Mouse (Mus musculus) gastrocnemius, postnatal 10 days (tissue): Measurements from ENCODE around the gene Cnot6. TPM values are rescaled to one million over a fixed set of nuclear protein-coding genes. Genes with fewer than 3 reads are reported as not detected.

Experiments
- DNase-seq: peaks from one replicate; pipeline ENCODE4 v3.0.0; 2021; ENCODE audit warnings: mixed read lengths
- total RNA-seq, 2 experiments: library from RNA; stranded (reverse); gene quantifications; 2 replicates each; pipeline ENCODE4 v1.2.3; 2021

Gene Cnot6
- total RNA-seq, 2 experiments from 2014 or later: 31.8 to 38.6 TPM

DNA sequence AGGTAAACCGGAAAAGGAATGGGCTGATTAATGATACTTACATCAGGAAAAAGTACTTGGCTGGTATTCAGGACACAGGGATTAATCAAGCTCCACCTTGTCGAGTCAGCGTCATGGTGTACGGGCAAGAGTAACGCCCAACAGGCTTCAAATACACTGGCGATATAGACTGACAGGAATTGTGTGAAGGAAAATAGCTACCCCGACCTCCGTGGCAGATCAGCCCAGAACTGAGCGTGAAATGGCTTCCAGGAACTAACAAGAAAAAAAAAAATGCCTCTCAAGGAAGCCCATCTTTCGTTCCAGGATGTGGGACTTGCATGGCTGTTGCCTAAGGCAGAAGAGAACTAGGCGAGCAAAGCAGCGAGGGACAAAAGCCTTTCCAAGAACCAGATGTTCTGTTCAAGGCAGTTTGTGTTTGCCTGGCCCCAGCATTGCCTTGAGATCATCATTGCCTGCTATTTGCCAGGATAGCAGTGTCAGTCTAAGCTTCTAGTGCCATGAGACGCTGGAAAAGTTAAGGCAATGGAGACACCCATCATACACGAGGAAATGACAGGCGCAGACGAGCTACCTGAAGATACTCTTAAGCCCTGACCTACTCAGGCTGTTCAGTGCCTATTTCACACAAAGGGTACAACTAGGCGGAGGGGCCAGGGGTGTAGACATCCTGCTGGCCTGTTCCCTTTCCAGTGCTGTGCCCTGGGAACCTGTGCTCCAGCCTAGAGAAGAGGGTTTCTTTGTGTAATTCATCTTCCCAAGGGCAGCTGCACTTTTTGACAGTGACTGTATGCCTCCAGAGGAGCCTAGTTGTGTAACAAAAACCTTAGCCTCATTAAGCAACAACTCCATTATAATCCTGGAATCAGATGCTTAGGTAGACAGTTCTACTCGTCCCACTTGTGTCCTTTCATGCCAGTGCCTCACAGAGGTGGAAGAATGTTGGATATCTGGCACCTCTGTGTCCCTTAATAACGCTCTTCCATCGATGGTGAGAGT lies 1.1 kb upstream of the Cnot6 start:
- no peak for DNase-seq

DNA sequence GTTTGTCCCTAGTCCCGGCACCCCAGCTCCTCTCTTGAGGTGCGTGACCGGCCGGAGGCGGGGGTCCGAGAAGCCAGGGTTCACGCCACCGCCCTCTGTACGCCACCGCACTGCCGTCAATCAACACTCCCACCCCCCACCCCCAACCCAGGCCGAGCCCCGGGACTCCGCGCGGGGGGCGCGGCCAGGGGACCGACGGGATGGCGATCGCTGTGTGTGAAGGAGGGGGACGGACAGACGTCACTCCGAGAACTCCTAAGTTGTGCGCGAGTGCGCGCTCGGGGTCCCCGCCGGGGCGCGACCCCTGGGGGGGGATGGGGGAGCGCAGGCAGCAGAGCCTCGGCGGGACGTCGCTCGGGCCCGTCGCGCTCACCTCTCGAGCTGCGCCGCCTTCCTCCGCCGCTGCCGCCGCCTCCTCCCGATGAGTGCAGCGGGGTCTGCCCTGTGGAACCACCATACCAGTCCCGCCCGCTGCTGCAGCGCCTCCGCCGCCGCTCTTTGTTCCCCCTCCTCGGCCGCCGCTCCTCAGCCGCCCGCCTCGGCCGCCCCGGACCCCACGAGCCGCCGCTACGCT lies 455 bp downstream of the Cnot6 start:
- peak; percentile 49 for DNase-seq

DNA sequence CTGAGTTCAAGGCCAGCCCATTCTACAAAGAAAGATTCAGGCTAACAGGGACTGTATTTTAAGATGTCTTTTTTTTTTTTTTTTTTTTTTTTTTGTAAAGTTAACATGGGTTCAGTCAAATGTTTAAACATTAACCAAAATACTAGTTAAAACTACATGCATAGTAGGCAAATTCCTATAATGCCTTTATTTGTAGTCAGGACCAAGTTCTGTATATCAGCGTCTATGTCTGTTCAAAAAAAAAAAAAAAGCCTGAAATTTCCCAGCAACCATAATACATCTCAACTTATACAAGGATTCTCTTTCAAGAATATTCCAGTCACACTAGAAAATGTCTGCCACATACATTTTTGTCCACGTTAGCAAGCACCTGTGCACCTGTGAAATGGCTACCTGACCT lies 1.9 kb downstream of the Cnot6 start:
- no peak for DNase-seq

DNA sequence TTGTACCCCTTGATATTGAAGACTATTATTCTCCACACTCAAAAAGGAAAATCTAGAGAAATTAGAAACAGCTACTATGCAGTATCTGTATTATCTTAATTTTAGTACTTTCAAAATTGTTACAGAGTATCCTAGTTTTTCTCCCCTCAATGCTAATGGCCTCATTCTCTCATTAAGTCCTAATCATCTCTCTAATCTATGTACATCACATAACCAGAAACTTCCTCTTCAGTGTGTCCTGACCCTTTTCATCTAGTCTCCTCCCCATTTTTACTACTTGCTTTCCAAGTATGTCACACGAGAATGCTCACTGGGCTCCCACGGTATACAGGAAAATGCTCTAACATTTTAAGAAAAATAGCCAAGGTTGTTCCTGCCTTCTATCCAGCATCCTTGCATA lies 4.7 kb downstream of the Cnot6 start:
- DNase-seq: no peak

DNA sequence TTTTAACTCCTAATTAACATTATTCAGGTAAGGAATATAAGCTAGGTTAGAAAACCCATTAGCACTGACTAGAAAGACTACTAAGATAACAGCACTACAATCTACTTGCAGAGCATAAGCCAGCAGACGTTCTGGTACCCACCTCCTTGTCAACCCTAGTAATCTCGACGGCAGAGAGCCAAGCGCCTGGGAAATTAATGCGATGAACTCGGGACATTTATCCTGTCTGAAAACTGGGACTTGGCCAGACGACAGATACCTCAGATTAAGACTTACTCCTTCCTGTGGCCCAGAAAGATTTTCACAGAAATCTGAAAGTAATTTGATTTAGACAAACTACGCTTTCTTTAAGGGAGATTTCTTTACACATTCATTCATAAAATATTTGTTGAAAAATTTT lies 7.7 kb downstream of the Cnot6 start:
- DNase-seq: no peak

DNA sequence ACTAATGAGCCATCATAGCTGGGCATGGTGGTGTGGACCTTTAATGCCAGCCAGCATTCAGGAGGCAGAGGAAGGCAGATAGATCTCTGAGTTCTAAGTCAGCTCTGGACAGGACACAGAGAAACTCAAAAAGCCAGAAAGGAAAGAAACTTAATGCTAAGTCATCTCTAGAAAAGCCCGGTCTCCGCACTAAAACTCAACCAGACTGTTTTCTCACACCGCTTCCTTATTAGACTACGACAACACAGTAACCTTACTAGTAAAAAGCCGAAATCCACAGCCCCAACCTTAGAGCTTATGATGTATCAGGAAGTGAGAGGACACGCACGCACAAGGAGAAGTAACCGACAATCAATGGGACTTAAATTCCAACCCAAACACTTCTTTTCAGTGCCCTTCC lies 10.5 kb downstream of the Cnot6 start:
- DNase-seq: no peak

DNA sequence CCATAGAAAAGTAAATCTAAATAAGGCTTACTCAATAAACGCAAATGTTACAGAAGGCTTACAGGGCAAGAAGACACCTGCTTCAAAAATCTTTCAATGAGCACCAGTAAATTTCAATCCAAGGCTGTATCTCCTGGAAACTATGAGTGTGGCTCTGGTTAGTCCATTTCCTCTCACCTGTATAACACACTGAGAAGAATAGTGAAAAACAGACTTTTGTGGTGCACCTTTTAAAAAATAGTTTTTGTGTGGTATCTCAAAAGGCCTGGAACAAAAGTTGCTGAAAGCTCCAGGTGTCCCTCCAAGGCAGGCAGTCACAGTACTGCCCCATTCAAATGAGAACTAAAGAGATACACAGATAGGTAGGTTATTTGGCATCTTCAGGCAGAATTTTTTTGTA lies 13.4 kb downstream of the Cnot6 start:
- no peak for DNase-seq

DNA sequence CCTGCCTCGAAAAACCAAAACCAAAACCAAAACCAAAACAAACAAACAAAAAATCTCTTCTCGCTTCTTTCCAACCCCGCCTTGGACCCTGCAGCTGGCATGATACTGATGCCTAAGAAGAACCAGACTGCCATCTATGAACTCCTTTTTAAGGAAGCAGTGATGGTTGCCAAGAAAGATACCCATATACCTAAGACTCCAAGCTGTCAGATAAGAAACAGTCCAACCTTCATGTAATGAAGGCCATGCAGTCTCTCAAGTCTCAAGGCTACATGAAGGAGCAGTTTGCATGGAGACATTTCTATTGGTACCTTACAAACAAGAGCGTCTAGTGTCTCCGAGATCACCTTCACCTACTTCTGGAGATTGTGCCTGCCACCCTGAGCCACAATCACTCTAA lies 14.7 kb downstream of the Cnot6 start:
- no peak for DNase-seq

DNA sequence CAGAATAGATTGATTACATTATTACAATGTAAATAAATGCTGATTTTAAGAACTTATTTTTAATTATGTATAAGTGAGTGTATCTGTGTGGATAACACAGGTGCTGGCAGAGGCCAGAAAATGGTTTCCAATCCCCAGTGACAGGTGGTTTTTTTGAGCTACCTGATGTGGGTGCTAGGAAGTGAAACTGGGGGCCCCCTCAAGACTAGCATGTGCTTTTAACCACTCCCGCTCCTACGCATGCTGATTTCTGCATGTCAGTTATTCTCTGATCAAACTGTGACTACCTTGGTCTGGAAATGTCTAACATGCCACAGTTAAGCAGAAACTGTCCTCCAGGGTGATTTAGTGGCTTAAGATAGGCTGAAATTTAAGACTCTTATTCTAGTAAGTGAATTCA lies 16.1 kb downstream of the Cnot6 start:
- DNase-seq: no peak

DNA sequence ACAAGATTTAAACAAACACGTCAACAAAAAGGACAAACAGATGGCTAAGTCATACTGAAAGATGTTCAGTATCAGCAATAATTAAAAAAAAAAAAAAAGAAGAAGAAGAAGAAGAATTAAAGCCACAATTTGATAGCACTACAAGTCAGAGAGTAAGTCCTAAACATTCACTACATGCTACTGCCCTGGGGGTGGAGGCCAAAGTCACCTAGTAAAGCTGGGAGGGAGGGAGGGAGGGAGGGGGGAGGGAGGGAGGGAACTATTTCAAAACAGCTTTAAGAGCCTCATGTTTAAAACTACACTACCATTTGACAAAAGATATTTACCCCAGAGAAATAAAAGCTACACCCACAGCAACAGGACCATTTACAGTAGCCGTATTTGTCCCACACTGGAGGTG lies 16.8 kb downstream of the Cnot6 start:
- DNase-seq: no peak

DNA sequence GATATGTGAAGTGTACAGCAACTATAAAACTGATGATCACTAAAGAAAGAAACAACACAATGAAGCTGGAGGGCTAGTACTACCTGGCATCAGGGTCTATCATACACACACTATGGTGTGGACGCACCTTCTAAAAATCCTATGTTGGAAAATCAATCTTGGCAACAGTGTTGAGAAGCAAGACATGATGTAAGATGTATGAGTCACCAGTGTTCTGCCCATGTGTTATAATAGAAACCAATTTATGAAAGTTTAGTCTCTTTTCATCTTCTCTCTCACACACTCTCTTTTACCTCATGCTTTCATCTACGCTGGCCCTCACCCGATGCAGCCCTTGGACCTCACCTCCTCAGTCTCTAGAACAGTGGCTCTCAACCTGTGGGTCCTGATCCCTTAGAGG lies 17.5 kb downstream of the Cnot6 start:
- no peak for DNase-seq

DNA sequence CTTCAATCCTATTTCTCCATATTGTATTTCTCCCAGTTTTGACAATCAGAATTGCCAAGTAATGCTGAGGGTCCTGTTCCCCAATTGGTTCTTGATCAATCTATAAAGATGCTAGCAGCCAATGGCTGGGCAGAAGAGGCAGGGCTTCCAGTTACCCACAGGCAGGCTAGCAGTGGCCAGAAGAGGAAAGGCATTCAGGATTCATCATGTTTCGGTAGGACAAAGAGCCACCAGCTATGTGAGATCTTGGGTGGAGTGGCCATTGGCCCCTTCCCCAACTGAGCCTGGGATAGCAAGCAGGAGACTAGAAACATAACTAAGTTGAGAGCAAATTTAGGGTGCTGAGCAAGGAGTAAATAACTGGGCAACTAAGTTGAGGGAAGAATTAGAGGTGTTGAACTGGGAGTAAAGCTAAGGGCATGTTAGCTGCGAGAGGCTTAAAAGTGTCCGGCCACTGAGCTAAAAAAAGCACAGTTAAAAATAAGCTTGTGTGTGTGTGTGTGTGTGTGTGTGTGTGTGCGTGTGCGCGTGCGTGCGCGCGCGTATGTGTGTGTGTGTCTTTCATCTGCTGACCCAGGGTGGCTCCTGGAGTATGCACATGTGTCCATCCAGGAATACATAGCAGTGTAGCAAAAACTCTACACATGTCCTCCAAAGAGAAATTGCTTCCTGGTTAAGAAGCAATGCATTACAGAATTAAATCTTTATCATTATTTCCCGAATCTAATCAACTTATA lies 28.1 kb downstream of the Cnot6 start:
- no peak for DNase-seq

DNA sequence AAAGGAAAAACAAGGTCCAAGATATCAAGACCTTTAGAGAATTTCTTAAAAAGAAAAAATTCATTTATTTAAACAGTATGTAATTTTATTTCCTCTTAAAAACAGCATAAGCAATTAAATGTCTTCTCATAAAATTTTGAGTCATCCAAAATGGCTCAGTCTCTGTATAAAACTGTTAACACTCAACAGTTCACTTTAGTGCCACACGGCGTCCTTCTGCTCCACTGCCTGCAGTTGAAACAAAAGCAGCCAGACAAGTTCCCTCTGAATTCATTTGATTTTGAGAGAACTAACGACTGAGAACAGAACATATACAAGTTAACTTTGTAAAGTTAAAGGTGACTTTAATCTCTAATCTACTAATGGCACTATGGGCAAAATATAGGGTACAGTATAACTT lies 39.1 kb downstream of the Cnot6 start:
- DNase-seq: no peak

DNA sequence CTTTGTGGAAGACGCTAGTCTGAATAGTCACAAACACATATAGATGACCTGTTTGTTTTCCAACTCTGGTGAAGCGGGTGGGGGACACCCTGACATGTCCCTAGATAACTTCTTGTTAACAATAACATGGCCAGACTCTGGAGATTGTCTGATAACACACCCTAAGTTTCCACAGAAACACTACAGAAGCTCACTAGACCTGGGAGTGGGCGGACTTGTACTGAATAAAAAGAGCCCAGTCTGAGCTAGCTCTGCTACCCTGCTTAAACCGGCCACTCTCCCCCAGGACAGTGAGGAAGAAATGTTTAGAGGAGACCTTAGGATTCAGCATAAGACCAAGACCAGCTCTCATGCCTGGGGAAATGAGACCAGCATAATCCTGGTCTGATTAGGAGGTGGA lies 47.1 kb downstream of the Cnot6 start:
- DNase-seq: no peak

DNA sequence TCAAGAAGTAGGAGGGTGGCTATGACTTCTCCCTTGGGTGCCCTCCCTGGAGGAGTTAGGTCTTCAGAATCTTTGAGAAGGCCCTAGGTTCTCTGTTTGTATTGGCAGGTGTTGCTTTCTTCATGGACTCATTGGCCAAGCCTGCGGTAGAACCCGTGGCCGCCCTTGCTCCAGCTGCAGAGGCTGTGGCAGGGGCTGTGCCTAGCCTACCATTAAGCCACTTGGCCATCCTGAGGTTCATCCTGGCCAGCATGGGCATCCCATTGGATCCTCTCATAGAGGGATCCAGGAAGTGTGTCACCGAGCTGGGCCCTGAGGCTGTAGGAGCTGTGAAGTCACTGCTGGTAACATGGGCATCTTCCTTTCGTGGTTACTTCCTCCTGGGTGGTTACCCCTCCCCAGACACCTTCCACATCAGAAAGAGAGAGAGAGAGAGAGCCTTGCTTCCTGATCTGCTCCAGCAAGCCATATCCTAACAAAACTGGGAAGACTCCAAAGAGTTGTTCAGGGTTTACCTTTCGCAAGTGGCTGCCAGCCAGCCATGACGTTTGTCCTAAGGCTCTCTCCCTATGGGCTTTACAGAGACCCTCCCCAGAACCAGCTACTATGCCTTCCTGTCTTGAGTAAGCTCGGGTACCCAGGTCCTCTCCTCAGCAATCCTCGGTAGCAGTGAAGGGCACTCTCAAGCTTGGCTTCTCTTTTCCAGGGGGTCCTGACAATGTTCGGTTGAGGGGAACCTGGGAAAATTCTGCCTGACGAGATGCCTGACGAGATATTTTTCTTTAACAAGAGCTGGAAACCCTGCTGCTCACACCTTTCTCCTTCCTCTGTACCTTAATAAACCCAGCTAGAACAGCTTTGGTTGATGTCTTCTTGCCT lies 48.0 kb downstream of the Cnot6 start:
- no peak for DNase-seq

DNA sequence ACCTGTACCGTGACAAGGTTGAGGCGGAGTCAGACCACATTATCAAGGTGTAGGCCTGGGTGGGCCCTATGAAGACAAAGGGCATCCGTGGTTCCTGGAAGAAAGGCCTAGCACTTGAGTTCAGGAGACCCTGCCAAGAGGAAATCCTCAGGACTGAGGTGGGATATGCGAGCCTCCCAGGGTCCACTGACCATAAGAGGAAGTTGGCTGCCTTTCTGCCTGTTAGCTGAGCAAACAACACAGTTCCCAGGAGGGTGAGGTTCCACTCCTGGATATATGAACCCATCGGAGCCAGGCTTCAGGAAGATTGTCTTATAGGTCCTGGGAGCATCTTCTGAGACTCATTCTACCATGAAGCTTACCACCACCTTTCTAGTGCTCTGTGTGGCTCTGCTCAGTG lies 49.2 kb downstream of the Cnot6 start, which contains the start of gene Scgb3a1:
Gene Scgb3a1, plus strand, starts transcription at position 301 of the 400 bp plus-strand sequence.
- no peak for DNase-seq

DNA sequence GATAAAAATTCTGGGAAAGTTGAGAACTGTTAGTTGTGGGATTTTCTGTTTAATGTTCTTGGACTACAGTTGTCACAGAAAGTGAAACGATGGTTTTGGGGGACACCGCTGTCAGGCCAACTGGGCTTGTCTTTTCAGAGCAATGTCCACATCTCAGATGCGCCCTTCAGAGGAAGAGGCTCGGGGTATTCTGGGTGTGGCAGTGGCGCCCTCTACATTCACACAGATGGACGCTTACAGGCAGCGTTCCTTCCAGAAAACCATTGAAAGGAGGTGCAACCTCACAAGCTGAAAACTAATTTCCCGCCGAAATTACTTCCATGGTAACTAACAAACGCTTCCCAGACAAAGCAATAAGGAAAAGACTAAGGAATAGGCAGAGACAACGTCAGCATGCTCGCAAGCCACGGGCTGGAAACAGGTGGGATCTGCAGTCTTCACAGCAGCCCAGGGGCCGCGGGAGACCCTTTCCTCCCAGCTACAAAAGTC lies 50.2 kb downstream of the Cnot6 start:
- no peak for DNase-seq

DNA sequence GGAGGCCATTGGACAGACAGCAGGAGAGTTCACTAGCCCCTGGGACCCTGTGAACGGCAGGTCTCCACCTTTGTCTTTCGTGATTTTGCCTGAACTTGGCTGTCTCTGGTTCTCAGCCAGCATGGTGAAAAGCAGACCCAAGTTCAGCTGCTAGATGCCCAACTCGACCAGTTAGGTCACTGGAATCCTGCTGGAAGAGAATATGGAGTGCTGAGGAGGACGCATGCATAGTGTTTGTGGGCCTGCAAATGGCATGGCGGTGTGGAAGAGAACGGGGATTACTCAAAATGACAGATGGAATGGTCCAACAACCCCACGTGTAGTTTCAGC lies 53.1 kb downstream of the Cnot6 start:
- no peak for DNase-seq

DNA sequence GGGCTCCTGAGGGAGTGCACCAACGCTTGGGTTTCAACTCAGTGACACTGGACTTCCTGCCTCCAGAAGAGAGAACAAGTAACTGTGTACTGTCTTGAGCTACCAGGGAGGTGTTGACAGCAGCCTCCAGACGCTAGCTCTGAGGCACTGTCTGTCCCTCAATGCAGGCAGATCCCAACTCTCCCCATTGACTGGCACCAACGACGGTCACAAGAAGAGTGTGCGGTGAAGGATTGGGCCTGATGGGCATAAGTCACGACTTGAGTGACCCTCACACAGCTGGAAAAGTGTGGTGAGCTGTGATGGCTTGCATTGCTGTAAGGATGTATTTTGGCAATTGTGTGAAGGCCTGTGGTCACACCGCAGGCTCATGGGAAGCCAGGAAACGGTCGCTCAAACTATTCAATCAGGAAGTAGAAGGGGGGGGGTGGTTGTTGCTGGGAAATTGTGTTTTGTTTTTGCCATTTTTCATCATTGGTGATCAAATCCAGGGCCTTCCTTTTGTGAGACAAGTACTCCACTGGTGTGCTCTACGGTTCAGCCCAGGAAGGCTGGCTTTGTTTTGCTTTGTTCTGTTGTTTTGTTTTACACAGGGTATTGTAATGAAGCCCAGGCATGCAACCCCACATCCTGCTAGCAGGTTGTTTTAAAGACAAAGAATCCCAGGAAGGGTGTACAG lies 53.6 kb downstream of the Cnot6 start:
- no peak for DNase-seq

DNA sequence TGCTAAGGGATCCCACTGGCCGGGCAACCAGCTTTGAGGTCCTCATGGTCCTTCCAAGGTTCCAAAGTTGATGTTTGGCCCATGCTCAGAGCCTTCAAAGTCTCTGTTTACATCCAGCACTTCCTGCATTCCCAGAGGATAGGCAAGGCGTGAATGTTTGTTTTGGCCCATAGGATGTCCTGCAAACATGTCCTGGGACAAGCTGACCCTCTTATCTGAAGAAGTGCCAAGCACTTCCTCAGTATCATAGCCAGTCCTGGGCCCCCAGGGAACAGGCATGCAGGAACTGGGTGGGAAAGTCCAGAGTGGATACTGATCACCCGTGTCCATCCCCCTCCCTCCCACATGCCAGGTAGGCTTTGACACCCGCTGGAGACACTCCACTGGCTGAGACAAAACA lies 54.5 kb downstream of the Cnot6 start:
- no peak for DNase-seq

DNA sequence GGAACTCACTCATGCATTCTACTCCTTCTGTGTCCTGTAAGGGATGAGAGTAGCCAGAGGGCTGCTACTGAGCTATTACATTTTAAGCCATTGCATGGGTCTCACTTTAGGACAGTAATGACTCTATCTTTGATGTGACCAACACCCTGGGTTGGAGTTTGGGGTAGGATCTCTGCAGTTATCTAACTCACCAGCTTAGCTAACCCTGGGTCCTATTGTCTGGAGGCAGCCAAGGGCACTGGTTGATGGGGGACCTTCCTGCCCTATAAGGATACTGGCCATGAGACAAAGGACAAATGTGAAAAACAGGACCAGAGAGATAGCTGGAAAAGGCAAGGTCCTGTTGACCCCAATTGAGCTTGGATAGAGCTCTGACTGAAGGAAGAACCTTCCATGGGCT lies 57.0 kb downstream of the Cnot6 start:
- DNase-seq: no peak
